In the genomic region with DNA sequence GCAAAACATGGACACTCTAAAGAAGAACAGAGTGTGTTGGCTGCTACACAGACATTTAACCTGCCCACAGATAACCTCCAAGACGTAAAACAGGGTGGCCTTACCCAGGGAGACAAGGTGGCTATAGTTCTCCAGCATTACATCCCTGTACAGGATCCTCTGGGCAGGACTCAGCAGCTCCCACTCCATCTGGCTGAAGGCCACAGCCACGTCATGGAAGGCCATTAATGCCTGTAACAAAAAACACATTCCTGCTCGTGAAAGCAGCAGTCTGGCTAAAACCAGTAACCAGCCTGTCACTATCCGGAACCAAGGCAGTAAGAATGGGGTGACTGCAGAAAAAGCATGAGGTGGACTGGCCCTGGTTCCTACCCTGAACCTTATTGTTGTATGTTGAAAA, we compare ENCODE assay signal across 9 mouse cellular contexts. TPM values are rescaled to one million over a fixed set of nuclear protein-coding genes. Genes with fewer than 3 reads are reported as not detected.
A peak's percentile ranks its signal among the peaks of the same experiment; 100 is the strongest.
DNase-seq lines count a peak whose midpoint lies in the region; ATAC-seq and TF ChIP-seq lines count a peak whose summit lies in the region.
"Had no signal": no experiment of that assay in that cellular context is flagged by ENCODE, and none has a peak within 500 bp of the region (broad histone marks: within the 10 kb centered on the region; RNA-seq: fewer than 3 reads in every experiment).

No protein-coding gene starts in this region.

- H3K27me3 ChIP-seq in lung, embryonic 14.5 days (ENCODE audit: insufficient read depth, low read length) = no peaks in the 10 kb centered on the region
- no peaks in the 10 kb centered on the region for H3K27me3 ChIP-seq in midbrain, embryonic 16.5 days (ENCODE audit: control insufficient read depth, insufficient read depth, low read depth, low read length)

- no peak overlapping the region for H3K4me3 ChIP-seq in lung, embryonic 14.5 days (ENCODE audit: low read depth, low read length)
- H3K4me3 ChIP-seq in midbrain, embryonic 16.5 days (ENCODE audit: low read depth, low read length) = no peak overlapping the region

- peak; percentile 65 for ATAC-seq in lung, embryonic 14.5 days (ENCODE audit: insufficient read depth)
- ATAC-seq in midbrain, embryonic 16.5 days = no peak

- 0 out of 2 replicates have a peak, but pooled peaks cover 10% of the 10 kb centered on the region for H3K36me3 ChIP-seq in lung, embryonic 14.5 days (ENCODE audit: insufficient read depth)
- peaks cover 15% of the 10 kb centered on the region for H3K36me3 ChIP-seq in midbrain, embryonic 16.5 days (ENCODE audit: control insufficient read depth, insufficient read depth, low read length)

- peaks cover 3% of the 10 kb centered on the region; the same call in 1 of the 2 replicates for H3K9me3 ChIP-seq in lung, embryonic 14.5 days (ENCODE audit: low read depth, low read length)
- peaks cover 8% of the 10 kb centered on the region; the same call in 1 of the 2 replicates for H3K9me3 ChIP-seq in midbrain, embryonic 16.5 days (replicated peaks; ENCODE audit: control insufficient read depth, low read length, poor library complexity, severe bottlenecking)

- WGBS in lung, embryonic 14.5 days = 54% methylated on average over 4 of the region's 4 CpGs
- 73% methylated on average over 4 of the region's 4 CpGs for WGBS in midbrain, embryonic 16.5 days

- no peaks in the 10 kb centered on the region for H3K4me1 ChIP-seq in lung, embryonic 14.5 days (ENCODE audit: insufficient read depth)
- peaks cover 13% of the 10 kb centered on the region for H3K4me1 ChIP-seq in midbrain, embryonic 16.5 days (ENCODE audit: control insufficient read depth, insufficient read depth, low read length)

- H3K27ac ChIP-seq in lung, embryonic 14.5 days (ENCODE audit: low read depth) = no peak overlapping the region
- H3K27ac ChIP-seq in midbrain, embryonic 16.5 days (ENCODE audit: low read length) = peak overlapping the region; percentile 77

- no peak overlapping the region for H3K4me2 ChIP-seq in lung, embryonic 14.5 days
- H3K4me2 ChIP-seq in midbrain, embryonic 16.5 days (ENCODE audit: low read length) = no peak overlapping the region

- no peak for TF ChIP-seq CTCF in lung, embryonic 14.5 days (IDR thresholded peaks at IDR 0.05; ENCODE audit: low read depth)

- H3K9ac ChIP-seq in lung, embryonic 14.5 days = no peak overlapping the region
- H3K9ac ChIP-seq in midbrain, embryonic 16.5 days (ENCODE audit: low read depth, low read length) = no peak overlapping the region

- DNase-seq in adrenal gland, adult 8-10 months = peak; percentile 12
- DNase-seq in adrenal gland, adult 18-20 months (ENCODE audit: low spot score in 2 of 2) = no peak
- peak; percentile 81 for DNase-seq in lung, embryonic 14.5 days
- no peak for DNase-seq in lung, postnatal 25 days (ENCODE audit: low spot score)
- DNase-seq in kidney, postnatal 10 days = peak; percentile 88
- DNase-seq in spleen, postnatal 10 days (ENCODE audit: low spot score in 2 of 2) = no peak
- no peak for DNase-seq in urinary bladder, postnatal 36 days (ENCODE audit: low spot score in 2 of 2)

RNA-seq across cellular contexts. Expression of a gene that starts 14.6 kb away (rescaled TPM):
- 10 to 100 TPM; 11.3 to 13.7 (median 12.7) TPM for total RNA-seq in adrenal gland, adult 8-10 months (2022)
- 1 to 10 TPM; 7.2 to 7.4 TPM for total RNA-seq in adrenal gland, adult 18-20 months (2021)
- 5.2 and 5.3 TPM in 2 replicates for polyA plus RNA-seq in lung, embryonic 14.5 days (2014; fragmentation: Nextera tagmentation; extraction: Ambion mirVana)
- polyA plus RNA-seq in midbrain, embryonic 16.5 days (2015; fragmentation: Nextera tagmentation; extraction: Ambion mirVana) = 5.8 and 7.5 TPM in 2 replicates

RNA-seq across cellular contexts. Expression of a gene that starts 14.7 kb away (rescaled TPM):
- total RNA-seq in adrenal gland, adult 8-10 months (2022) = not detected
- not detected for total RNA-seq in adrenal gland, adult 18-20 months (2021)
- polyA plus RNA-seq in lung, embryonic 14.5 days (2014; fragmentation: Nextera tagmentation; extraction: Ambion mirVana) = 0.83 and 1.8 TPM in 2 replicates
- polyA plus RNA-seq in midbrain, embryonic 16.5 days (2015; fragmentation: Nextera tagmentation; extraction: Ambion mirVana) = 3.4 and 4.9 TPM in 2 replicates
- polyA plus RNA-seq: large intestine, adult 2 months had no signal

Comparison
In these comparisons a context has a peak if more than half of its experiments do, and no peak if none do; other contexts are left out.
1. DNase-seq: peak in adrenal gland, adult 8-10 months (single experiment), lung, embryonic 14.5 days (single experiment) and kidney, postnatal 10 days (single experiment); none in adrenal gland, adult 18-20 months (0 of 2), lung, postnatal 25 days (single experiment), spleen, postnatal 10 days (0 of 2) and urinary bladder, postnatal 36 days (0 of 2).